Mouse (Mus musculus) heart, adult 2 months (tissue): Measurements from ENCODE around the gene Ppp6r3.

Experiments used
- CTCF ChIP-seq: fragments of 200-600 bp; IDR thresholded peaks from 2 replicates; pipeline ENCODE4 v1.8.1; 2022; ENCODE audit warnings: antibody characterized with exemption, mild to moderate bottlenecking, moderate library complexity
- EP300 ChIP-seq: fragments of 200-500 bp; IDR thresholded peaks from 2 replicates; pipeline ENCODE4 v1.6.1; 2011; ENCODE audit warnings: low read depth, low read length, control low read depth; ENCODE audit not compliant: insufficient read depth
- POLR2A ChIP-seq: fragments of 200-500 bp; IDR thresholded peaks from 2 replicates; pipeline ENCODE4 v1.6.1; 2011; ENCODE audit warnings: mild to moderate bottlenecking, low read depth, low read length, control low read depth; ENCODE audit not compliant: insufficient read depth

- peak; percentile 91 for TF ChIP-seq POLR2A
- no peak for TF ChIP-seq CTCF
- peak; percentile 71; the same call in 1 of the 2 replicates for TF ChIP-seq EP300
These were observed at the start of gene Ppp6r3 for GRCm38 (mm10) chr19:3575632-3576384.
